Mouse (Mus musculus) brain, embryonic 14.5 days (tissue): ENCODE results near the gene Magi2. TPM values are rescaled to one million over a fixed set of nuclear protein-coding genes. Genes with fewer than 3 reads are reported as not detected.
"Not testable (repeated sequence)": the region's sequence is repeated elsewhere in the genome, so short reads cannot be mapped to it uniquely, and the experiment has no call there.

Source experiments
- DNase-seq: peaks from one replicate; pipeline ENCODE4 v3.0.0-alpha.2; 2011; ENCODE audit warnings: low read depth
- CTCF ChIP-seq: fragments of 200-500 bp; IDR thresholded peaks from 2 replicates; pipeline ENCODE4 v1.5.1; 2012; ENCODE audit warnings: inconsistent platforms, mild to moderate bottlenecking, moderate library complexity, borderline replicate concordance; ENCODE audit not compliant: insufficient read depth, insufficient read length; ENCODE audit errors: extremely low read depth
- POLR2A ChIP-seq: fragments of 200-500 bp; IDR thresholded peaks from 2 replicates; pipeline ENCODE4 v1.6.1; 2012; ENCODE audit warnings: mild to moderate bottlenecking, inconsistent platforms, borderline replicate concordance; ENCODE audit not compliant: poor library complexity, insufficient read depth, insufficient read length, severe bottlenecking; ENCODE audit errors: extremely low read depth
- polyA plus RNA-seq: library from polyadenylated mRNA; depleted of rRNA; stranded (reverse); fragments of >200 nt; gene quantifications from 2 replicates; pipeline ENCODE4 v1.2.3, GENCODE M21; 2012

The Magi2 gene
- polyA plus RNA-seq, 1 experiment: 36.9 TPM

GRCm38 (mm10) chr5:20523776-20524175, 1296.9 kb downstream of the Magi2 start:
- TF ChIP-seq CTCF: no peak
- TF ChIP-seq POLR2A: no peak
- no peak for DNase-seq

GRCm38 (mm10) chr5:20526588-20526987, 1299.8 kb downstream of the Magi2 start:
- not testable (repeated sequence) for DNase-seq

- TF ChIP-seq POLR2A: no peak
- no peak for TF ChIP-seq CTCF
- no peak for DNase-seq
Measured at GRCm38 (mm10) chr5:20536544-20536943, 1309.7 kb downstream of the Magi2 start.

- no peak for DNase-seq
- no peak for TF ChIP-seq POLR2A
- no peak for TF ChIP-seq CTCF
Measured at GRCm38 (mm10) chr5:20537369-20538022, 1310.7 kb downstream of the Magi2 start.

GRCm38 (mm10) chr5:20544374-20544773, 1317.5 kb downstream of the Magi2 start:
- DNase-seq: peak; percentile 65
- no peak for TF ChIP-seq CTCF
- TF ChIP-seq POLR2A: no peak

GRCm38 (mm10) chr5:20559378-20559777, 1332.5 kb downstream of the Magi2 start:
- TF ChIP-seq POLR2A (no peak), CTCF (no peak)
- DNase-seq: no peak

GRCm38 (mm10) chr5:20559821-20560220, 1333.0 kb downstream of the Magi2 start:
- TF ChIP-seq POLR2A: no peak
- no peak for TF ChIP-seq CTCF
- peak; percentile 53 for DNase-seq

GRCm38 (mm10) chr5:20568421-20568820, 1341.6 kb downstream of the Magi2 start:
- TF ChIP-seq POLR2A (no peak), CTCF (no peak)
- no peak for DNase-seq

- no peak for DNase-seq
- TF ChIP-seq POLR2A: no peak
- TF ChIP-seq CTCF: no peak
Measured at GRCm38 (mm10) chr5:20568966-20569365, 1342.1 kb downstream of the Magi2 start.

- no peak for TF ChIP-seq POLR2A
- TF ChIP-seq CTCF: no peak
- no peak for DNase-seq
Measured at GRCm38 (mm10) chr5:20574816-20575215, 1348.0 kb downstream of the Magi2 start.

- no peak for TF ChIP-seq POLR2A
- TF ChIP-seq CTCF: no peak
- DNase-seq: peak; percentile 43
Measured at GRCm38 (mm10) chr5:20575798-20576197, 1349.0 kb downstream of the Magi2 start.

- DNase-seq: no peak
- TF ChIP-seq CTCF (no peak), POLR2A (no peak)
Measured at GRCm38 (mm10) chr5:20576266-20576665, 1349.4 kb downstream of the Magi2 start.

- TF ChIP-seq CTCF (no peak), POLR2A (no peak)
- DNase-seq: no peak
Measured at GRCm38 (mm10) chr5:20578666-20579065, 1351.8 kb downstream of the Magi2 start.

GRCm38 (mm10) chr5:20580619-20581018, 1353.8 kb downstream of the Magi2 start:
- no peak for TF ChIP-seq CTCF
- TF ChIP-seq POLR2A: no peak
- no peak for DNase-seq
